ENCODE assay signal across 1 mouse cellular context in the genomic region with DNA sequence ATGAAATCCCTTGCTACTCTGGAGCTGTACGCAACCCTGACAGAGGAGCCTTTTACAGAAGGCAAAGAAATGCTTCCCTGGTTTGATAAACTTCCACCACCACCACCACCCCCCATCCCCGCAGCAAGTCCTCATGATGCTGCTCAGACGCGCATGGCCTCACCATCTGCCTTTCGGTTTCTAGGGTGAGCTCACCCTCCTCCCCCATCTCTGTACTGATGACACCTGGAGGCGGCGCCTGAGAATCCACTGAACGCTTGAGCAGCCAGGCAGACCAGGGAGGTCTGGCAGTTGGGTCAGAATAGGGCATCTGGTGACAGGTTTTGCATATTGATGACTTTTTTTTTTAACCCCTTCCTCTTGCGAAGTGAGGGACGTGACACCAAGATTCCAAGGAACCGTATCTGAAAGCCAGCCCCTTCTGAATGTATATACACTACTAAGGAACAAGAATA.
TF ChIP-seq lines count a peak whose summit lies in the region.

No protein-coding gene starts in this region.

TF ChIP-seq in CH12.LX, 34 proteins besides CTCF, POLR2A, EP300 and RAD21 (continued from another document):
- peak; percentile 98 for TF ChIP-seq ETS1 (conservative IDR thresholded peaks at IDR 0.05; ENCODE audit: low read depth, low read length)
- no peak for TF ChIP-seq HCFC1 (IDR thresholded peaks at IDR 0.05; ENCODE audit: low read depth, low read length)
- peak; percentile 73 for TF ChIP-seq TBP (conservative IDR thresholded peaks at IDR 0.05; ENCODE audit: low read depth, low read length)
- peak; percentile 96 for TF ChIP-seq MYC (IDR thresholded peaks at IDR 0.05; ENCODE audit: low read depth, low read length)
- peak; percentile 71 for TF ChIP-seq MAX (IDR thresholded peaks at IDR 0.05; ENCODE audit: low read length)
- TF ChIP-seq CHD1 (IDR thresholded peaks at IDR 0.05; ENCODE audit: low read depth, low read length): peak; percentile 76
- TF ChIP-seq USF1 (IDR thresholded peaks at IDR 0.05; ENCODE audit: low read depth, low read length): no peak
- no peak for TF ChIP-seq NELFE (IDR thresholded peaks at IDR 0.05; ENCODE audit: low read depth, low read length)
- no peak for TF ChIP-seq NRF1 (IDR thresholded peaks at IDR 0.05; ENCODE audit: low read depth, low read length)
- TF ChIP-seq MAZ (IDR thresholded peaks at IDR 0.05; ENCODE audit: low read depth, low read length): peak; percentile 72; the same call in 1 of the 2 replicates
- no peak for TF ChIP-seq USF2 (conservative IDR thresholded peaks at IDR 0.05; ENCODE audit: low read depth, low read length)
- peak; percentile 72; the same call in 1 of the 2 replicates for TF ChIP-seq POLR2AphosphoS2 (IDR thresholded peaks at IDR 0.05; ENCODE audit: low read depth, low read length)
- peak; percentile 99 for TF ChIP-seq TCF12 (IDR thresholded peaks at IDR 0.05; ENCODE audit: low read depth, low read length)
- peak; percentile 50 for TF ChIP-seq ZMIZ1 (IDR thresholded peaks at IDR 0.05; ENCODE audit: low read depth, low read length)
- TF ChIP-seq MXI1 (IDR thresholded peaks at IDR 0.05; ENCODE audit: low read depth, low read length): no peak; the same call in 1 of the 2 replicates
- no peak for TF ChIP-seq KAT2A (IDR thresholded peaks at IDR 0.05; ENCODE audit: insufficient replicate concordance, low read length)
- 0 out of 2 replicates have a peak, but pooled peaks have one; percentile 27 for TF ChIP-seq ELF1 (IDR thresholded peaks at IDR 0.05; ENCODE audit: low read depth, low read length)
- no peak; the same call in 1 of the 2 replicates for TF ChIP-seq E2F4 (IDR thresholded peaks at IDR 0.05; ENCODE audit: insufficient replicate concordance, low read depth, low read length)
- TF ChIP-seq PAX5 (IDR thresholded peaks at IDR 0.05; ENCODE audit: low read length): no peak
- peak; percentile 92 for TF ChIP-seq RCOR1 (conservative IDR thresholded peaks at IDR 0.05; ENCODE audit: low read depth, low read length)
- peak; percentile 95 for TF ChIP-seq CHD2 (IDR thresholded peaks at IDR 0.05; ENCODE audit: low read length)
- TF ChIP-seq BHLHE40 (IDR thresholded peaks at IDR 0.05; ENCODE audit: low read depth, low read length): peak; percentile 96
- TF ChIP-seq ZC3H11A (IDR thresholded peaks at IDR 0.05; ENCODE audit: low read depth, low read length): no peak
- TF ChIP-seq SMC3 (IDR thresholded peaks at IDR 0.05; ENCODE audit: low read depth, low read length): 0 out of 2 replicates have a peak, but pooled peaks have one; percentile 7
- TF ChIP-seq ZNF384 (IDR thresholded peaks at IDR 0.05; ENCODE audit: low read depth, low read length): peak; percentile 98
- TF ChIP-seq JUND (conservative IDR thresholded peaks at IDR 0.05; ENCODE audit: low read depth, low read length): peak; percentile 71
- no peak for TF ChIP-seq ZKSCAN1 (IDR thresholded peaks at IDR 0.05; ENCODE audit: borderline replicate concordance, low read depth, low read length)
- peak; percentile 93 for TF ChIP-seq MAFK (IDR thresholded peaks at IDR 0.05; ENCODE audit: insufficient replicate concordance, low read length)
- TF ChIP-seq UBTF (IDR thresholded peaks at IDR 0.05; ENCODE audit: low read depth, low read length): peak; percentile 31; the same call in 1 of the 2 replicates
- TF ChIP-seq JUN (IDR thresholded peaks at IDR 0.05; ENCODE audit: insufficient read depth, low read depth, low read length): peak; percentile 83
